Mouse (Mus musculus) urinary bladder, adult 18-20 months (tissue): ENCODE data around the gene Oasl2.
"Not testable (repeated sequence)": the region's sequence is repeated elsewhere in the genome, so short reads cannot be mapped to it uniquely, and the experiment has no call there.

ENCODE experiments used
- DNase-seq, 2 experiments: peaks; one replicate each; pipeline ENCODE4 v3.0.0; 2022; ENCODE audit warnings: low spot score in 2 of 2, mixed read lengths in 2 of 2

The Oasl2 gene

GRCm38 (mm10) chr5:114896688-114897373, at the start of gene Oasl2:
TSS of gene Oasl2 (plus strand) at chr5:114896936.
- no peak for DNase-seq

DNA sequence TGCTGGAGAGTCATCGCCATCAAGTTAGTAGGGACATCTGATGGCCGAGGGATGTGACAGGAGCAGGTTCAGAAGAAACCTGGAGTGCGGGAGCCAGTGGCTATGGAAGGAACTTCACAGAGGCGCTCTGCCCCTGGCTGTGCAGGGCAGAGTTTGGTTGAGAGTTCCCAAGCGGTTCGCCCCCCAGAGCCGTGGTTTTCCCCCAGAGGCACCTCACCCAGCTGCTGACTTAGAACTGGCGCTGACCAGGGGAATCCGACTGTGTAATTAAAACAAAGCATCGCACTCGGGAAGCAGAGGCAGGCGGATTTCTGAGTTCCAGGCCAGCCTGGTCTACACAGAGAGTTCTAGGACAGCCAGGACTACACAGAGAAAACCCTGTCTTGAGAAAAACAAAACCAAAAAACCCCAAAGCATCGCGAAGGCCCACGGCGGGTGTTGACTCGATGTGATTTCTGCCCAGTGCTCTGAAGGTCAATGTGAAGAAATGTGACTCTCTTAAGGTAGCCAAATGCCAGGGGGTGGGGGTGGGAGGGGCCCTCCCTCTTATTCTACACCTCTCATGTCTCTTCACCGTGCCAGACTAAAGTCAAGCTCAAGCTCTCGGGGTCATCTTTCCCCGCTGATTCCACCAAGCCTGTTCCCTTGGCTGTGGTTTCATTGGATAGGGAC, 45.0 kb upstream of the Oasl2 start:
- DNase-seq, result no peak

GRCm38 (mm10) chr5:114853364-114853763, 43.4 kb upstream of the Oasl2 start, which contains the start of gene 4930519G04Rik:
TSS of gene 4930519G04Rik (plus strand) at chr5:114853664.
- DNase-seq, result not testable (repeated sequence)

DNA sequence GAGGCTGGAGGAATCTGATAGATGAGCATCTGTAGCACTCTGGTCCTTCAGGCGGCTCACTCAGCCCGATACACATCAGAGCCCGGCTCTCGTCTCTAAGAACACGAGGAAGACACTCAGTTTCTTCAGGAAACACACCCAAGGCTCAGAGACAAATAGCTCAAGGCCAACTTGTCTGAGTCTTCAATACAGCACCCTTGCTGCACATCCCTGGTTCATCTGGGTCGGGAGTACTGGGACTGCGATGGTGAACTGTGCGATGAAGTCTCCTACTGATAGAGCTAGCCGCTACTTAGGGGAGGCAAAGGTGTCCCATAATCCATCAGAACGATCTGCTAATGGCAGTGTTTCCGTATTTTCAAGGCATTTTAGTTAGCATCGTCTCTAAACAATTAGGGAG, 38.2 kb upstream of the Oasl2 start, which contains the start of gene Gm9936:
Gm9936 (minus strand) TSS at position 101 of the 400 bp plus-strand sequence.
- DNase-seq, result no peak

GRCm38 (mm10) chr5:114859253-114859652, 37.5 kb upstream of the Oasl2 start:
- peak; percentile 54 to 68 for DNase-seq

- no peak for DNase-seq
Measured at GRCm38 (mm10) chr5:114861730-114862129, 35.0 kb upstream of the Oasl2 start.

- DNase-seq, result no peak
Measured at GRCm38 (mm10) chr5:114864813-114865212, 31.9 kb upstream of the Oasl2 start.

- no peak for DNase-seq
Measured at GRCm38 (mm10) chr5:114865279-114865678, 31.5 kb upstream of the Oasl2 start.

DNA sequence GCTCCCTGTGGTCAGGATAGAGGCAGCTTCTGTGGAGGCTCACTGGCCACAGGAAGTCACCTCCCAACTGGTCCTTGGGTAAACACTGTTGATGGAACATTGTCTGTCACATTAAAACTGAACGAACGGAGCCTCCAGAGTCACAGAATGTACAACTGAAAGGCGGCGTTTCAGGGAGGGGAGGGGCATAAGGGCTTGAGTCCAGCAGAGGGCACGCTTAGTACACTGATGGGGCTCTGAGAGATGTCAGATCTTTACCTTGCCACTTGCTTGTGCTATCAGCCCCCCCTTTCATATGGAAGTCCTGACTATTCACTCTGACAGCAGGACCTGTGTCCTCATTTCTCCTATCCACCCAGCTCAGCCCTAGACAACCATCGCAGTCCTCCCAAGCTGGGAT, 20.9 kb upstream of the Oasl2 start:
- DNase-seq, result no peak

GRCm38 (mm10) chr5:114876331-114876730, 20.4 kb upstream of the Oasl2 start:
- no peak for DNase-seq

DNA sequence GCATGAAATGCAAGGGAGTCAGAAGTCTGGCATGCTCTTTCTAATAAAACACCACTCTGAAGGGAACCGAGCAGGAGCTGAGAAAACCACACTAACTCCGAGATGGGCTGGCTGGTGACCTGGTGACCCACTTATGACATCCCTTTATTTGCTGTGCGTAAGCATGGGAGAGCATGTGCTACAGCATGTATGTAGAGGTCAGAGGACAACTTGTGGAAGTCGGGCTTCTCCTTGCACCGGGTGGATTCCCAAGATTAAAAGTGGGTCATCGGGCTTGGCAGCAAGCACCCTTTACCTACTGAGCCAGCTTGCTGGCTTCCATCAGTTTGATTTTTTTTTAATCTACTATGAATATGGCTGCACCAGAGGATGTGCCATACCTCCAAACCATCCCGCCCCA, 19.2 kb upstream of the Oasl2 start:
- no peak for DNase-seq

DNA sequence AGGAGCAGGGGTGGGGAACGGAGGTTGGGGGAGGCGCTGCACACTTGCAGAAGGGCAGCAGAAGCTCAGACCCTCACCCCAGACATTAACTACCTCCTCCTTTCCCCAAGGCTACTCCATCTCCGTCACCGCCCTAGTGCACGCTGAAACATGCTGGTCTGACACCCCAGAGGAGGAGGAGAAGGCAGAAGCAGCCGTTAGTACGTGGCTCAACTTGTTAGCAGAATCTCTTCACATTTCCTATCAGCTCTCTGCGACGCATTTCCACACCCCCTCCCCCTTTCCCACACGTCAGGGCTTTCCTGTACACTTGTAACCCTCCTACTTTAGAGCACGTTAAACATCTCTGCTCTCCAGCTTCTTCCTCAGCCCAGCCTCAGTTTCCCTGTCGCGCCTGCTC, 17.3 kb upstream of the Oasl2 start:
- DNase-seq, result no peak

DNA sequence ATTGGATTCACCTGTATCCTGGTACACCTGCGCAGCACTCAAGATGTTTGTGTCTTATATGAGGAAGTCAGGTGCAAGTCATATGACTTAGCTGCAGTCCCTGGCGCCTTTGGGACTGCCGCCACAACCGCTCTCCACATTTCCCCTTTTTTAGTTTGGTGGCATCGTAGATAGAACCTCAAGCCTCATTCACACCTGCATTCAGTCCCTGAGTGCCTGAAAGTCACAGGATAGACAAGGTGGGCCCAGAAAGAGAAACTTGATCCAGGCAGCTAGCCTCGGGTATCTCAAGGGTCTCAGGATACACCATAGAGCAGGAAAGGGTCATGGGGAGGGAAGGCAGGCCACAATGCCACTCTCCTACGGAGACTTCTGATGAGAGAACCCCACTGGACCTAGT, 14.4 kb upstream of the Oasl2 start:
- not testable (repeated sequence) for DNase-seq

GRCm38 (mm10) chr5:114883022-114883421, 13.7 kb upstream of the Oasl2 start:
- DNase-seq, result no peak

DNA sequence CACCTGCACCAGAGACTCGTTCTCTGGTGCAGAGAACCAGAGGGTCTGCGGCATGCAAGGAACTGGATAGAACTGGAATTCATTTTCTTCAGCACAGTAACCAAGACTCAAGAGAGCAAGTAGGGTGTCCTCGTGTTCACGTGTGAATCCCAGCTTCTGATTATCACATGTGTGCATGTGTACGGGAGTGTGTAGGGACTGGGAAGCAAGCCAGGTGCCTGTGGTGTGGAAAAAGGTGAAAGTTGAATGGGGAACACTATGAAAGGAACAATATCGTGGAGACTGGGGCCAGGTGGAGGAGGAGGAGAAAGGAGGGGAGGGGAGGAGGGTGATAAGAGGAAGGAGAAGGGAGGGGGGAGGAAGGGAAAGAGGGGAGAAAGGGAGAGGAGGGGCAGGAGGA, 9.9 kb upstream of the Oasl2 start:
- DNase-seq, result no peak

DNA sequence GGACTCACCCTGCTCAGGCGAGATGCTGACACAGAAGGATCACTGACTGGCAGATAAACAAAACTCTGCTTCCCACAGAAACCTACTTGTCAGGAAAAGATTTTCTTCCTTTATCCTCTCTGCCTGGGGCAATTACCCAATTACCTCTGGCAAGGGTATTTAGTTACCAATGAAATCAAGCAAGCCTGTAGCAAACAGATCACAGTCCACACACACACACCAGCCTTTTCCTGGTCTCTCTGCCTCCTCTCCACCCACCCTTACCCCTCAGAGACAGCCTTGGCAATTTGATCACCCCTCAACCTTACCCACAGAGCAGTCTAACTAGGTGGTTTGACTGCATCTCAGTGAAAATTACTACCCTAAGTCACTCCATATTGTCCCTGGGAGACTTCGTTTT, 7.7 kb upstream of the Oasl2 start:
- no peak for DNase-seq

DNA sequence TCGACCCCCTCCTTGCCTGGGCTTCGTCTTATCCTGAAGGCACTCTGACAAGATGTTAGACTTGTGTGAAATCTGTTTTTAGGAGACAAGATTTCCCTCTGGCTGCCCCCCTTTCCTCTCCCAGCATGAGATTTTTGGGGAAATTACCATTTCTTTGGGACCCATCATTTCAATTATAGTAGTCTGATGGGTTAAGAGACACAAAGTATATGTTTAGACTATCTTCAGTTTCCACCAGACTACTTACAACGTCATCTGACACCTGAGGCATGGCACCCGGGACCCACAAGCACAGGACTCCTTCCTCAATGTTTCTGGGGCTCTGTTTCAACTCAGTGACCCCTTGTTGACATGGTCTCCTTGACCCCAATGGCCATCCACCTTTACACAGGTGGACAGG, 1.2 kb upstream of the Oasl2 start:
- DNase-seq, result no peak

GRCm38 (mm10) chr5:114897374-114897793, 648 bp downstream of the Oasl2 start:
- DNase-seq, result no peak

- no peak for DNase-seq
Measured at GRCm38 (mm10) chr5:114898857-114899256, 2.1 kb downstream of the Oasl2 start.

GRCm38 (mm10) chr5:114902413-114902812, 5.7 kb downstream of the Oasl2 start:
- no peak for DNase-seq

DNA sequence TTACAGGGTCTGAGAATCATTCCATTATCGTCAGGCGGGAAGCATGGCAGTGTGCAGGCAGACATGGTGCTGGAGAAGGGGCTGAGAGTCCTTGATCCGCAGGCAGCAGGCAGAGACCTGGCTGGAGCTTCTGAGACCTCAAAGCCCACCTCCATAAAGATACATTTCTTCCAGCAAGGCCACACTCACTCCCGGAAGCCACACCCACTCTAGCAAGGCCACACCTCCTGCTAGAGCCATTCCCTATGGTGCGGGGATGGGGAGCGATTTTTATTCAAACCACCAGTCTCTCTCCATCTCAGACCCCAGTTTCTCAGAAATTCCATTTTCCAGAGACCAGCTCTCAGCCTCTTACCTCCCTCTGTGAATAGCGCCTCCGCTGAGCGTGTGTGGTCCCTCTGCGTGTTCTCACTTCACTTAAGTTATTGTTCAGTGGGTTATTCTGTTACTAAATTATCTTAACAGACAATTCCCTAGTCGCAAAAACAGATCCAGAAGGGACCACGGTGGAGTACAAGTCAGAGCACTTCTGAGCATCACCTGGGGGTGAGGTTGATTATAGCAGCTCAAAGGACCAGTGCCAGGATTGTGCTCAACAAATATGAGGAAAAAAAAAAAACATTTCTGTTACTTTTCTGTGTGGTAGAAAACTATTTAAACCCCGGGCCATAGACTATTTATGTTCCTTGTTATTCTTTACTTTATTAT, 12.0 kb downstream of the Oasl2 start:
- DNase-seq, result no peak

DNA sequence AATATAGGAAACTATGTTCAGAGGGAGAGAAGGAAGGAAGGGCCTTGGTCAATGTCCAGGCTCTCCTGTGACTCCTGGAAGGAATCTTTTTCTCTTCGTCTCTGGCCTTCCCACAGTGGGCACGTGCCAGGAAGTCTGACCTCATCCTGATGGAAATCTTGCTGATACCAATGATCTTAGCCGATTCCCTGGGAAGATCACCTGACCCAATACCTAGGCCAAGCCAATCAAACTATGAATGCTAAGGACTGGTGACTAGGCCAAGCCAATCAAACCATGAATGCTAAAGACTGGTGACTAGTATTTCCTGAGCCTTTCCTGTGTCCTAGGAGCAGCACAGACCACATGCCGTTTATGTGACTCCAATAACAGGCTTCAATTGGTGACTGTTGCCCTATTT, 16.9 kb downstream of the Oasl2 start:
- DNase-seq, result no peak

GRCm38 (mm10) chr5:114914855-114915254, 18.1 kb downstream of the Oasl2 start:
- DNase-seq, result no peak
